Mouse (Mus musculus) liver, embryonic 13.5 days (tissue): Measurements from ENCODE around the gene Ifna5. TPM values are rescaled to one million over a fixed set of nuclear protein-coding genes. Genes with fewer than 3 reads are reported as not detected.

Source experiments
- polyA plus RNA-seq: library from polyadenylated mRNA; unstranded; fragments of >200 nt; fragmentation: Nextera tagmentation; extraction: Ambion mirVana; gene quantifications from 2 replicates; pipeline ENCODE4 v1.2.1, GENCODE M21; 2015

Gene Ifna5
- polyA plus RNA-seq, 1 experiment from 2014 or later = not detected

Other genes starting within 250 kb of the Ifna5 start
- not detected in 2 replicates for gene Ifna9, start 243.1 kb upstream of the Ifna5 start, polyA plus RNA-seq
- gene Ifna12, start 232.1 kb upstream of the Ifna5 start, polyA plus RNA-seq = not detected in 2 replicates
- gene C87499, start 201.1 kb upstream of the Ifna5 start, polyA plus RNA-seq = not detected in 2 replicates
- not detected in 2 replicates for gene Ifna13, start 191.1 kb upstream of the Ifna5 start, polyA plus RNA-seq
- gene Ifna16, start 158.6 kb upstream of the Ifna5 start, polyA plus RNA-seq = not detected in 2 replicates
- gene Ifna2, start 151.6 kb upstream of the Ifna5 start, polyA plus RNA-seq = not detected in 2 replicates
- gene Ifnab, start 144.2 kb upstream of the Ifna5 start, polyA plus RNA-seq = not detected in 2 replicates
- 0.25 and 0.29 TPM in 2 replicates for gene Gm26566, start 113.7 kb upstream of the Ifna5 start, polyA plus RNA-seq
- gene Klhl9, start 113.1 kb upstream of the Ifna5 start, polyA plus RNA-seq = 24.6 and 33.1 TPM in 2 replicates
- gene Gm13271, start 80.7 kb upstream of the Ifna5 start, polyA plus RNA-seq = not detected in 2 replicates
- gene Gm13283, start 75.4 kb upstream of the Ifna5 start, polyA plus RNA-seq = not detected in 2 replicates
- gene Gm13290, start 61.7 kb upstream of the Ifna5 start, polyA plus RNA-seq = not detected in 2 replicates
- gene Gm13289, start 58.6 kb upstream of the Ifna5 start, polyA plus RNA-seq = not detected in 2 replicates
- gene Gm13272, start 55.7 kb upstream of the Ifna5 start, polyA plus RNA-seq = not detected in 2 replicates
- not detected in 2 replicates for gene Ifnz, start 53.4 kb upstream of the Ifna5 start, polyA plus RNA-seq
- 0.23 TPM in 1 of 2 replicates, not detected in the other for gene Gm13276, start 49.8 kb upstream of the Ifna5 start, polyA plus RNA-seq
- not detected in 2 replicates for gene Gm13277, start 46.9 kb upstream of the Ifna5 start, polyA plus RNA-seq
- not detected in 2 replicates for gene Gm13278, start 44.0 kb upstream of the Ifna5 start, polyA plus RNA-seq
- gene Gm13275, start 41.0 kb upstream of the Ifna5 start, polyA plus RNA-seq = not detected in 2 replicates
- gene Gm13279, start 38.1 kb upstream of the Ifna5 start, polyA plus RNA-seq = not detected in 2 replicates
- gene Gm13285, start 35.9 kb upstream of the Ifna5 start, polyA plus RNA-seq = 0.25 and 0.31 TPM in 2 replicates
- not detected in 2 replicates for gene Gm13287, start 32.3 kb upstream of the Ifna5 start, polyA plus RNA-seq
- gene Gm13288, start 30.0 kb upstream of the Ifna5 start, polyA plus RNA-seq = not detected in 2 replicates
- gene Ifna7, start 19.3 kb upstream of the Ifna5 start, polyA plus RNA-seq = not detected in 2 replicates
- gene Ifna11, start 15.6 kb upstream of the Ifna5 start, polyA plus RNA-seq = not detected in 2 replicates
- not detected in 2 replicates for gene Ifna6, start 8.1 kb upstream of the Ifna5 start, polyA plus RNA-seq
- not detected in 2 replicates for gene Ifna4, start 6.3 kb downstream of the Ifna5 start, polyA plus RNA-seq
- gene Ifna1, start 14.6 kb downstream of the Ifna5 start, polyA plus RNA-seq = not detected in 2 replicates
- gene Ifne, start 44.7 kb downstream of the Ifna5 start, polyA plus RNA-seq = not detected in 2 replicates